Mouse (Mus musculus) myocyte (in vitro differentiated cells): ENCODE measurements around the gene Adamts14. TPM values are rescaled to one million over a fixed set of nuclear protein-coding genes. Genes with fewer than 3 reads are reported as not detected.

Experiments
- H3K27me3 ChIP-seq: one replicate; pipeline ENCODE4 v1.6.1; 2011; ENCODE audit not compliant: control insufficient read depth, insufficient read depth, insufficient read length
- H3K36me3 ChIP-seq: one replicate; pipeline ENCODE4 v1.6.1; 2011; ENCODE audit not compliant: control insufficient read depth, insufficient read depth
- H3K4me2 ChIP-seq: one replicate; pipeline ENCODE4 v1.6.1; 2011; ENCODE audit warnings: low read depth, control low read depth
- H3K4me3 ChIP-seq: one replicate; pipeline ENCODE4 v1.5.1; 2011; ENCODE audit warnings: mild to moderate bottlenecking, control low read depth, moderate library complexity
- H3K79me2 ChIP-seq: one replicate; pipeline ENCODE4 v1.6.1; 2011; ENCODE audit not compliant: control insufficient read depth, insufficient read depth
- H3ac ChIP-seq: one replicate; pipeline ENCODE4 v1.6.1; 2011; ENCODE audit not compliant: control insufficient read depth, insufficient read length
- CEBPB ChIP-seq: IDR thresholded peaks from 2 replicates; pipeline ENCODE4 v1.6.1; 2011; ENCODE audit warnings: mild to moderate bottlenecking, moderate library complexity; ENCODE audit not compliant: poor library complexity, insufficient read depth, severe bottlenecking
- E2F4 ChIP-seq: IDR thresholded peaks from one replicate; pipeline ENCODE4 v1.6.1; 2011; ENCODE audit warnings: mild to moderate bottlenecking, control low read depth, moderate library complexity; ENCODE audit not compliant: insufficient read depth
- MAX ChIP-seq: IDR thresholded peaks from one replicate; pipeline ENCODE4 v1.6.1; 2011; ENCODE audit warnings: low read depth, mild to moderate bottlenecking, control low read depth
- MYOD1 ChIP-seq, 3 experiments: IDR thresholded peaks; one replicate each; pipeline ENCODE4 v1.6.1; 2011; ENCODE audit warnings: control low read depth in 2 of 3, low read depth in 2 of 3, mild to moderate bottlenecking in 2 of 3, moderate library complexity in 1 of 3; ENCODE audit not compliant: insufficient read length in 2 of 3, control insufficient read depth in 1 of 3
- MYOG ChIP-seq, 3 experiments: IDR thresholded peaks; one replicate each; pipeline ENCODE4 v1.6.1; 2011; ENCODE audit warnings: control low read depth in 2 of 3, low read depth in 2 of 3, mild to moderate bottlenecking in 2 of 3; ENCODE audit not compliant: insufficient read length in 2 of 3, control insufficient read depth in 1 of 3, insufficient read depth in 1 of 3
- POLR2A ChIP-seq: IDR thresholded peaks from one replicate; pipeline ENCODE4 v1.6.1; 2011; ENCODE audit warnings: low read depth, mild to moderate bottlenecking, control low read depth, moderate library complexity; ENCODE audit not compliant: insufficient read length
- POLR2AphosphoS2 ChIP-seq: IDR thresholded peaks from one replicate; pipeline ENCODE4 v1.6.1; 2011; ENCODE audit warnings: low read depth, control low read depth; ENCODE audit not compliant: insufficient read length
- REST ChIP-seq: IDR thresholded peaks from one replicate; pipeline ENCODE4 v1.6.1; 2011; ENCODE audit warnings: mild to moderate bottlenecking, control low read depth, moderate library complexity; ENCODE audit not compliant: insufficient read depth, insufficient read length
- SRF ChIP-seq: IDR thresholded peaks from one replicate; pipeline ENCODE4 v1.6.1; 2011; ENCODE audit warnings: low read depth; ENCODE audit not compliant: control insufficient read depth, insufficient read length
- TCF12 ChIP-seq: IDR thresholded peaks from one replicate; pipeline ENCODE4 v1.6.1; 2011; ENCODE audit warnings: mild to moderate bottlenecking, control low read depth; ENCODE audit not compliant: poor library complexity, insufficient read depth, severe bottlenecking
- TCF3 ChIP-seq: IDR thresholded peaks from one replicate; pipeline ENCODE4 v1.6.1; 2011; ENCODE audit warnings: low read depth, control low read depth; ENCODE audit not compliant: insufficient read length
- USF1 ChIP-seq: IDR thresholded peaks from one replicate; pipeline ENCODE4 v1.6.1; 2011; ENCODE audit warnings: low read depth, mild to moderate bottlenecking, control low read depth, moderate library complexity
- polyA plus RNA-seq: library from polyadenylated mRNA; unstranded; fragments of >200 nt; fragmentation: generic; extraction: Trizol; gene quantifications from one replicate; pipeline ENCODE4 v1.2.1, GENCODE M21; 2012; ENCODE audit warnings: missing spikeins

Adamts14 gene
- polyA plus RNA-seq, 1 experiment, result 31.0 TPM

DNA sequence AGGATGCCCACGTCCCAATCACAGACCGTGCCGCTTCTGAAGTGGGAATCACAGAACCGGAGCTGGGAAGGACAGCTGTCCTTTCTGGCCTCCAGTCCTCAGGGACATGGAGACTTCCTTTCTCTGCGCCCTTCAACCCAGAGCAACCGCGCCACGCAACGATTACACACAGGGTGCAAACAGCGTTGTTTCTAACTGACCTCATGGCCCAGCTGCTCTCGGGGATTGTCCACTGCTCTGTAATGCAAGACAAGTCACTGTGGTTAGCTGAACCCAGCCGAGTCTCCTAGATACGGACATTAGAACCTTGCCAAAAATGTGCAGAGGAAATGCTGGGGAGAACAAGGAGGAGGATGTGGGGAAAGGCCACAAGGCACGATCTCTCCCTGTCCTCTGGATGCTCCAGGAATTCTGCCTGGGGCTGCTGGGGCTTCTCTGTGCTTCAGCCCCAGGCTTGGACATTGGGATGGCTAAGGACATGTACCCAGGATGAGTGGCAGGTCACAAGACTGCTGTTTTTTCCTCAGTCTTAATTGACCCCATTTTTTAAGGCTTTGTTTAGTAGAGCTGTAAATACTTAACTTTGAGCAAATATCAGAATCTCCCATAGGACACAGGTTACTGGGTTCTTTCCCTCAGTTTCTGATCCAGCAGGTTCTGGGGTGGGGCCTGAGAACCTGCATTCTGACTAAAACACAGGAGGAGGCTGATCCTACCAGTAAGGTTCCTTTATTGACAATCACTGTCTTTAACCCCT is 4.9 kb upstream of the Adamts14 start:
- H3K4me3 ChIP-seq, result no peak overlapping the region
- H3K27me3 ChIP-seq, result no peaks in the 10 kb centered on the region
- TF ChIP-seq E2F4, result no peak
- TF ChIP-seq SRF, result no peak
- no peak for TF ChIP-seq USF1
- TF ChIP-seq MYOD1 (IDR thresholded peaks at IDR 0.05; ENCODE audit: control insufficient read depth in 1 of 3, insufficient read length in 2 of 3, low read depth in 2 of 3), result peak; percentile 75 to 96 (median 94)
- TF ChIP-seq POLR2AphosphoS2, result peak; percentile 25
- TF ChIP-seq POLR2A, result peak; percentile 50
- peak; percentile 90 for TF ChIP-seq TCF3
- TF ChIP-seq CEBPB, result peak; percentile 92
- TF ChIP-seq TCF12, result peak; percentile 75
- no peak for TF ChIP-seq MAX
- no peak for TF ChIP-seq REST
- TF ChIP-seq MYOG (IDR thresholded peaks at IDR 0.05; ENCODE audit: control insufficient read depth in 1 of 3, insufficient read depth in 1 of 3, insufficient read length in 2 of 3, low read depth in 2 of 3), result peak; percentile 82 to 96 (median 92)
- peak overlapping the region; percentile 78 for H3K4me2 ChIP-seq
- H3K36me3 ChIP-seq, result no peaks in the 10 kb centered on the region
- H3ac ChIP-seq, result no peak overlapping the region
- H3K79me2 ChIP-seq, result no peaks in the 10 kb centered on the region

DNA sequence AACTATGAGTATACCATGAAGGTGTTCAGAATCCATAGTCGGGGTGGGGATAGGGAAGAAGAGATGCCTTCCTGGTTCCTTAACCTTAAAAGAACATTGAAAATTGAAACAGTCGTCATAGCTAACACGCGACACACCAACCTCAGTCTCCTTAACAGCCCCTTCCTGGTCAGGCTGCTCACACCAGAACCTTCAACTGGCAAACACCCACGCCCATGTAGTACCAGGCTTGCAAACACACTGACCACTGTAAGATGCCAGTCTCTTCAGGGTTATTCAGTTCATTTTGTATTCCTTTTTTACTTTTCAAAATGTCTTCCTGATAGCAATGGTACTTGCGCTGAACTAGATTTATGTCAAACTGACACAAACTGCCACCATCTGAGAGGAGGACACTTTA is 3.8 kb upstream of the Adamts14 start:
- no peaks in the 10 kb centered on the region for H3K79me2 ChIP-seq
- H3ac ChIP-seq, result no peak overlapping the region
- no peaks in the 10 kb centered on the region for H3K36me3 ChIP-seq
- no peak for TF ChIP-seq MYOD1 (IDR thresholded peaks at IDR 0.05; ENCODE audit: control insufficient read depth in 1 of 3, insufficient read length in 2 of 3, low read depth in 2 of 3)
- TF ChIP-seq POLR2A, result no peak
- TF ChIP-seq TCF3, result no peak
- TF ChIP-seq SRF, result no peak
- TF ChIP-seq POLR2AphosphoS2, result no peak
- TF ChIP-seq MAX, result no peak
- no peak for TF ChIP-seq USF1
- no peak for TF ChIP-seq E2F4
- TF ChIP-seq CEBPB, result no peak
- no peak for TF ChIP-seq TCF12
- no peak for TF ChIP-seq REST
- TF ChIP-seq MYOG (IDR thresholded peaks at IDR 0.05; ENCODE audit: control insufficient read depth in 1 of 3, insufficient read depth in 1 of 3, insufficient read length in 2 of 3, low read depth in 2 of 3), result no peak
- H3K4me2 ChIP-seq, result peak overlapping the region; percentile 68
- no peak overlapping the region for H3K4me3 ChIP-seq
- H3K27me3 ChIP-seq, result no peaks in the 10 kb centered on the region

DNA sequence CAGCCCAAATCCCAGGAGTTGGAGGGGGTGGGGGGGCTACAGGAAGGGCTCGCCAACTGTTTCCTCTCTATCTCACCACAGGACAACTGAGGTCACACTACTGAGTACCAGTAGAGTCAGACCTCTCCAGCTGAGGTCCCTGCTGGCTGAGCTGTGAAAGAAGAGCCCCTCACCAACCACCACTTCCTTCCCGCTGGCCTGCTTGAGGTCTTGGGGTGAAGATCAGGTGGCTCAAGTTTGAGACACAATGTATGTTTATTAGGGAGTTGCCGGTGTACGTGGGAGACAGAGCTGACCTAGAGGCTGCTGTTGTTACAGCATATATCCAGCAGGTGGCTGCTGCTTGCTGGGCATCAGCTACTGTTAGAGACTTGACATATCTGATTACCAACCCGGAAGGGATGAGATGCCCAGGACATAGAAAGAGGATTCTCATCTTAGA is 2.5 kb upstream of the Adamts14 start:
- H3K27me3 ChIP-seq, result no peaks in the 10 kb centered on the region
- H3ac ChIP-seq, result no peak overlapping the region
- H3K79me2 ChIP-seq, result no peaks in the 10 kb centered on the region
- H3K36me3 ChIP-seq, result no peaks in the 10 kb centered on the region
- TF ChIP-seq MYOD1 (IDR thresholded peaks at IDR 0.05; ENCODE audit: control insufficient read depth in 1 of 3, insufficient read length in 2 of 3, low read depth in 2 of 3) (peak in 1 of 3 experiments; percentile 45), MYOG (IDR thresholded peaks at IDR 0.05; ENCODE audit: control insufficient read depth in 1 of 3, insufficient read depth in 1 of 3, insufficient read length in 2 of 3, low read depth in 2 of 3) (peak in 1 of 3 experiments; percentile 78), SRF (no peak), E2F4 (no peak)
- H3K4me3 ChIP-seq, result no peak overlapping the region
- peak overlapping the region; percentile 51 for H3K4me2 ChIP-seq

DNA sequence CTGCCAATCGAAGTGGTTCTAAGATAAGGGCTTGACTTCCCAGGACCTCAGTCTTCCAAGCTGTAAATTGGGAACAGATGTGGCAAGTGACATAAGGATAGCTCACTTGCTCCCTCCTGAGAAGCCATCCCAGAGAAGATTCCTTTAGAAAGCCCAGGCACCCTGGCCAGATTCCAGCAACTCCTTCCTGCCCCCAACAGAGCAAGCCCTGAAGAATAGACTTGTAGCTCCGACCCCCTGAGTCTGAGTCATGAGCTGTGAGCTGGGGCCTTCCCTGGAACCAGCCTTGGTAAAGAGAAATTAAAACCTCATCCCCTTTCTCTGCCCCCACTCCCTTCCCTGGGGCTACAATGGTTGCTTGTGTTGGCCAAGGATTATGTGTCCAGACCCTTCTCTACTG is 1.3 kb upstream of the Adamts14 start:
- peak overlapping the region; percentile 84 for H3K4me2 ChIP-seq
- no peak for TF ChIP-seq CEBPB
- TF ChIP-seq USF1, result no peak
- no peak for TF ChIP-seq E2F4
- no peak for TF ChIP-seq POLR2AphosphoS2
- no peak for TF ChIP-seq SRF
- H3K4me3 ChIP-seq, result no peak overlapping the region
- H3K79me2 ChIP-seq, result no peaks in the 10 kb centered on the region
- peaks cover 2% of the 10 kb centered on the region for H3K36me3 ChIP-seq
- no peaks in the 10 kb centered on the region for H3K27me3 ChIP-seq
- H3ac ChIP-seq, result no peak overlapping the region

DNA sequence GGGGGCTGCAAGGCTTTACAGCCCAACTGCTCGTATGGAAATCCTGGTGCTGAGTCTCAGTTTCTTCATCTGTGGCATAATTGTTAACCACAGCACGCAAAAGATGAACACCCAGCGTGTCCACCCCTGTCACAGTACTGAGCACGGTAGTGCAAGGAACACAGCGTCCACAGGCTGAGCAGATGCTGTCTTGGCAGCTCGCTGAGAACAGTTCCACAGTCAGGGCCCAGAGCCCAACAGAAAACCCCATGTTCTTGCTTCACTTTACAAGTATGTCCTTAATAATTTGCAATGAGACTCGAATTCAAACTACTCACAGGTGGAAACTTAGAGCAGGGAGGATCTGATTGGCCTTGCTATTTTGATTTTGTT is 592 bp upstream of the Adamts14 start:
- peak overlapping the region; percentile 38 for H3K4me3 ChIP-seq
- H3K79me2 ChIP-seq, result no peaks in the 10 kb centered on the region
- peaks cover 3% of the 10 kb centered on the region for H3K36me3 ChIP-seq
- H3K27me3 ChIP-seq, result no peaks in the 10 kb centered on the region
- H3K4me2 ChIP-seq, result peak overlapping the region; percentile 84
- peak overlapping the region; percentile 73 for H3ac ChIP-seq
- TF ChIP-seq CEBPB (no peak), POLR2AphosphoS2 (no peak), MYOD1 (IDR thresholded peaks at IDR 0.05; ENCODE audit: control insufficient read depth in 1 of 3, insufficient read length in 2 of 3, low read depth in 2 of 3) (no peak), MAX (no peak), MYOG (IDR thresholded peaks at IDR 0.05; ENCODE audit: control insufficient read depth in 1 of 3, insufficient read depth in 1 of 3, insufficient read length in 2 of 3, low read depth in 2 of 3) (no peak), REST (no peak), TCF3 (no peak), TCF12 (no peak), E2F4 (no peak), POLR2A (no peak), USF1 (no peak), SRF (no peak)
